Mouse (Mus musculus): ENCODE measurements around the gene Pde10a.

DNA sequence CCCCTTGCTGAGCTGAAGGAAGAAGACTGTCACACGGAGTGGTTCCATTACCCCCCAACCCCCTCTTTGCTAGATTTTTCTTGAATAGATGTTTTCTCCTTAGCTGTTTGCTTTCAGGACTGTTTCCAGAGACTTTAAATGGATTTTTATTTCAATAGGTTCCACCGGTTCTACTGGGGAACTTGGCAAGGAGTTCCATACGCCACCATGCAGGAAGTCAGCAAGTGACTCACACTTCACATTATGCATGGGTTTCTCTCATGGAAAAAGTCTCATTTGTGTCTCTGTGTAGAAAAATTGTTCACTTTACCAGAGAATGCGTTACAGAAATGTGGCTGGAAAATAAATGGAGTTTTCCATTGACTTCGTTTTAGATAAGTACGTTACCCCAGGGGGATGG, 248.2 kb downstream of the Pde10a start:
- TF ChIP-seq GATA1 (IDR thresholded peaks at IDR 0.05; ENCODE audit: borderline replicate concordance, low read length): no peak
- TF ChIP-seq FLI1 (IDR thresholded peaks at IDR 0.05; ENCODE audit: low read length): no peak

Data from megakaryocyte, embryonic 14.5 days (primary cell).